Mouse (Mus musculus): ENCODE results near the gene Mark2. TPM values are rescaled to one million over a fixed set of nuclear protein-coding genes. Genes with fewer than 3 reads are reported as not detected.
"Not testable (repeated sequence)": the region's sequence is repeated elsewhere in the genome, so short reads cannot be mapped to it uniquely, and the experiment has no call there.

The Mark2 gene
- total RNA-seq (2021) = 10 to 100 TPM; 28.9 to 33.5 TPM
- long read RNA-seq, experiment 1, partial matches to known transcripts = 0 of 10 reads
- long read RNA-seq, experiment 1, other reads (novel, unspliced or antisense) = 7 of 10 reads
- long read RNA-seq, experiment 2, full-length matches to known transcripts = 8 of 28 reads
- long read RNA-seq, experiment 2, partial matches to known transcripts = 4 of 28 reads
- long read RNA-seq, experiment 2, other reads (novel, unspliced or antisense) = 16 of 28 reads

- intact Hi-C loops (cut with DNase I) = loop anchor here (2.0 to 5.0 kb wide), 2 partner anchors 31 to 59 kb away; no protein-coding TSS in a partner anchor
- DNase-seq = peak; percentile 98 to 99
These were observed at the start of gene Mark2 for GRCm38 (mm10) chr19:7341512-7342397. Gene Mark2 (minus strand): TSS chr19:7341860.

- DNase-seq = no peak
- intact Hi-C loops (cut with DNase I) = no loop called here
These were observed 46.8 kb upstream of the Mark2 start for GRCm38 (mm10) chr19:7388488-7388887.

- DNase-seq = no peak
- intact Hi-C loops (cut with DNase I) = no loop called here
These were observed 44.4 kb upstream of the Mark2 start for GRCm38 (mm10) chr19:7386042-7386441.

GRCm38 (mm10) chr19:7382903-7383865 is 41.5 kb upstream of the Mark2 start, which contains the start of gene Spindoc:
Gene Spindoc (minus strand): TSS chr19:7382994.
- intact Hi-C loops (cut with DNase I) = loop anchor here (2.0 kb wide), 1 partner anchor 34 kb away; the partner anchor contains the start of gene 2700081O15Rik
- peak; percentile 99 to 100 for DNase-seq

- intact Hi-C loops (cut with DNase I) = loop anchor here (2.0 kb wide), 1 partner anchor 34 kb away; the partner anchor contains the start of gene 2700081O15Rik
- DNase-seq = peak; percentile 39 to 41
These were observed 40.7 kb upstream of the Mark2 start for GRCm38 (mm10) chr19:7382248-7382902.

- DNase-seq = no peak
- intact Hi-C loops (cut with DNase I) = loop anchor here (2.0 kb wide), 1 partner anchor 35 kb away; the partner anchor contains the start of gene 2700081O15Rik
These were observed 40.2 kb upstream of the Mark2 start for GRCm38 (mm10) chr19:7381906-7382247.

GRCm38 (mm10) chr19:7377639-7378038 is 36.0 kb upstream of the Mark2 start:
- intact Hi-C loops (cut with DNase I) = no loop called here
- no peak for DNase-seq

- intact Hi-C loops (cut with DNase I) = no loop called here
- DNase-seq = no peak
These were observed 32.8 kb upstream of the Mark2 start for GRCm38 (mm10) chr19:7374491-7374890.

GRCm38 (mm10) chr19:7369469-7369868 is 27.8 kb upstream of the Mark2 start:
- DNase-seq; intact Hi-C loops (cut with DNase I): not testable (repeated sequence)

- intact Hi-C loops (cut with DNase I) = loop anchor here (5.0 kb wide), 1 partner anchor 49 kb away; no protein-coding TSS in a partner anchor
- DNase-seq = no peak
These were observed 12.0 kb upstream of the Mark2 start for GRCm38 (mm10) chr19:7353636-7354035.

GRCm38 (mm10) chr19:7352809-7353495 is 11.3 kb upstream of the Mark2 start:
- intact Hi-C loops (cut with DNase I) = loop anchor here (5.0 kb wide), 1 partner anchor 49 kb away; no protein-coding TSS in a partner anchor
- no peak for DNase-seq

GRCm38 (mm10) chr19:7349993-7350392 is 8.3 kb upstream of the Mark2 start:
- intact Hi-C loops (cut with DNase I) = loop anchor here (5.0 kb wide), 2 partner anchors 52 to 88 kb away; no protein-coding TSS in a partner anchor

GRCm38 (mm10) chr19:7345235-7345755 is 3.6 kb upstream of the Mark2 start:
- DNase-seq = peak in 1 of 2 experiments; percentile 29
- intact Hi-C loops (cut with DNase I) = loop anchor here (5.0 kb wide), 1 partner anchor 83 kb away; no protein-coding TSS in a partner anchor

More at GRCm38 (mm10) chr19:7349993-7350392, 8.3 kb upstream of the Mark2 start:
- no peak for DNase-seq

- intact Hi-C loops (cut with DNase I) = loop anchor here (5.0 kb wide), 1 partner anchor 60 kb away; no protein-coding TSS in a partner anchor
- DNase-seq = no peak
These were observed 986 bp upstream of the Mark2 start for GRCm38 (mm10) chr19:7342646-7343045.

- intact Hi-C loops (cut with DNase I) = loop anchor here (2.0 to 5.0 kb wide), 2 partner anchors 30 to 59 kb away; no protein-coding TSS in a partner anchor
- peak in 1 of 2 experiments; percentile 21 for DNase-seq
These were observed 732 bp downstream of the Mark2 start for GRCm38 (mm10) chr19:7340780-7341475.

- no peak for DNase-seq
- intact Hi-C loops (cut with DNase I) = loop anchor here (2.0 to 5.0 kb wide), 2 partner anchors 30 to 58 kb away; no protein-coding TSS in a partner anchor
These were observed 1.3 kb downstream of the Mark2 start for GRCm38 (mm10) chr19:7340371-7340779.

- no peak for DNase-seq
- intact Hi-C loops (cut with DNase I) = loop anchor here (2.0 to 5.0 kb wide), 2 partner anchors 29 to 58 kb away; no protein-coding TSS in a partner anchor
These were observed 1.8 kb downstream of the Mark2 start for GRCm38 (mm10) chr19:7339867-7340266.
